Mouse (Mus musculus) limb, embryonic 14.5 days (tissue): ENCODE measurements at regions not wholly inside any gene's neighbourhood (a gene's known extent, or its start where the extent isn't known, plus 50 kb on each side); places are given as distances from the start of the nearest gene placed in this dataset.

ENCODE experiments used
- ATAC-seq: fragments of 200-750 bp; cut with Nextera tagmentation; 2 replicates; pipeline ENCODE4 v1.8.0; 2017; ENCODE audit warnings: low read depth, moderate number of reproducible peaks, moderate TSS enrichment; ENCODE audit not compliant: low FRiP score
- DNase-seq: peaks from one replicate; pipeline ENCODE4 v3.0.0-alpha.2; 2015; ENCODE audit warnings: low spot score
- H3K27ac ChIP-seq: fragments of 300-500 bp; sonication (generic); replicated peaks from 2 replicates; pipeline ENCODE4 v1.5.1; 2014; ENCODE audit warnings: low read depth, mild to moderate bottlenecking, low read length, moderate library complexity, mixed read lengths
- H3K27me3 ChIP-seq: fragments of 300-500 bp; sonication (generic); 2 replicates; pipeline ENCODE4 v1.6.1; 2014; ENCODE audit warnings: low read length, mixed read lengths; ENCODE audit not compliant: control insufficient read depth, insufficient read depth
- H3K36me3 ChIP-seq: fragments of 300-500 bp; sonication (generic); 2 replicates; pipeline ENCODE4 v1.6.1; 2014; ENCODE audit warnings: mild to moderate bottlenecking, low read length, moderate library complexity, mixed read lengths; ENCODE audit not compliant: control insufficient read depth, insufficient read depth
- H3K4me1 ChIP-seq: fragments of 300-500 bp; sonication (generic); 2 replicates; pipeline ENCODE4 v1.6.1; 2014; ENCODE audit warnings: antibody characterized with exemption, low read length, mixed read lengths; ENCODE audit not compliant: control insufficient read depth, insufficient read depth
- H3K4me2 ChIP-seq: fragments of 300-500 bp; sonication (generic); replicated peaks from 2 replicates; pipeline ENCODE4 v1.6.1; 2014; ENCODE audit warnings: low read depth, mild to moderate bottlenecking, low read length, moderate library complexity; ENCODE audit not compliant: severe bottlenecking
- H3K4me3 ChIP-seq: fragments of 300-500 bp; sonication (generic); replicated peaks from 2 replicates; pipeline ENCODE4 v1.5.1; 2014; ENCODE audit warnings: low read length
- H3K9ac ChIP-seq: fragments of 300-500 bp; sonication (generic); 2 replicates; pipeline ENCODE4 v1.6.1; 2014; ENCODE audit warnings: mild to moderate bottlenecking, low read depth, low read length, moderate library complexity; ENCODE audit not compliant: severe bottlenecking
- H3K9me3 ChIP-seq: fragments of 300-500 bp; sonication (generic); 2 replicates; pipeline ENCODE4 v1.6.1; 2016; ENCODE audit warnings: low read length; ENCODE audit not compliant: control insufficient read depth
- POLR2A ChIP-seq: fragments of 200-500 bp; IDR thresholded peaks from 2 replicates; pipeline ENCODE4 v1.8.0; 2012; ENCODE audit warnings: inconsistent platforms, mild to moderate bottlenecking, moderate library complexity, borderline replicate concordance; ENCODE audit not compliant: insufficient read depth, insufficient read length; ENCODE audit errors: extremely low read depth
- WGBS: fragments of 180-500 bp; shearing (Covaris S2); extraction: QIAGEN DNeasy Blood & Tissue Kit; methylation state at CpG from one replicate; pipeline ENCODE4 v1.1.7; 2014; 5-methylcytosine and 5-hydroxymethylcytosine counted together

GRCm38 (mm10) chr19:14664096-14664586 lies 66.3 kb upstream of the Tle4 start:
- no peak for ATAC-seq
- H3K27ac ChIP-seq = no peak overlapping the region
- H3K4me2 ChIP-seq = no peak overlapping the region
- DNase-seq = no peak
- H3K4me3 ChIP-seq = no peak overlapping the region
- no peaks in the 10 kb centered on the region for H3K4me1 ChIP-seq
- 60% methylated on average over 2 of the region's 2 CpGs for WGBS
- no peaks in the 10 kb centered on the region for H3K9me3 ChIP-seq
- no peaks in the 10 kb centered on the region for H3K36me3 ChIP-seq
- TF ChIP-seq POLR2A = no peak
- H3K27me3 ChIP-seq = no peaks in the 10 kb centered on the region
- H3K9ac ChIP-seq = no peak overlapping the region

GRCm38 (mm10) chr19:14663350-14663749 lies 65.5 kb upstream of the Tle4 start:
- no peaks in the 10 kb centered on the region for H3K27me3 ChIP-seq
- WGBS = 84% methylated on average over 4 of the region's 4 CpGs
- ATAC-seq = no peak

GRCm38 (mm10) chr19:14659725-14660124 lies 61.9 kb upstream of the Tle4 start:
- WGBS = 78% methylated on average over 4 of the region's 4 CpGs
- H3K4me2 ChIP-seq = no peak overlapping the region
- no peak for TF ChIP-seq POLR2A
- no peak overlapping the region for H3K27ac ChIP-seq
- H3K4me3 ChIP-seq = no peak overlapping the region
- no peak overlapping the region for H3K9ac ChIP-seq
- no peaks in the 10 kb centered on the region for H3K9me3 ChIP-seq
- no peak for DNase-seq
- no peaks in the 10 kb centered on the region for H3K4me1 ChIP-seq
- no peak for ATAC-seq
- H3K27me3 ChIP-seq = no peaks in the 10 kb centered on the region
- no peaks in the 10 kb centered on the region for H3K36me3 ChIP-seq

More at GRCm38 (mm10) chr19:14663350-14663749, 65.5 kb upstream of the Tle4 start:
- Histone ChIP-seq H3K9me3 (no peaks in the 10 kb centered on the region), H3K4me3 (no peak overlapping the region), H3K9ac (no peak overlapping the region), H3K4me2 (no peak overlapping the region), H3K27ac (no peak overlapping the region), H3K4me1 (no peaks in the 10 kb centered on the region), H3K36me3 (no peaks in the 10 kb centered on the region)
- DNase-seq = no peak
- no peak for TF ChIP-seq POLR2A

- H3K9me3 ChIP-seq = no peaks in the 10 kb centered on the region
- no peaks in the 10 kb centered on the region for H3K4me1 ChIP-seq
- H3K4me3 ChIP-seq = no peak overlapping the region
- TF ChIP-seq POLR2A = no peak
- H3K36me3 ChIP-seq = no peaks in the 10 kb centered on the region
- ATAC-seq = no peak
- no peak overlapping the region for H3K9ac ChIP-seq
- WGBS = 100% methylated on average over 2 of the region's 2 CpGs
- no peak overlapping the region for H3K4me2 ChIP-seq
- H3K27me3 ChIP-seq = no peaks in the 10 kb centered on the region
- no peak for DNase-seq
- H3K27ac ChIP-seq = no peak overlapping the region
These were observed 60.6 kb upstream of the Tle4 start for GRCm38 (mm10) chr19:14658479-14658878.

GRCm38 (mm10) chr19:14656022-14656388 lies 58.2 kb upstream of the Tle4 start:
- no peak overlapping the region for H3K4me2 ChIP-seq
- ATAC-seq (no peak), DNase-seq (no peak)
- H3K4me3 ChIP-seq = no peak overlapping the region
- no peaks in the 10 kb centered on the region for H3K9me3 ChIP-seq
- WGBS = 67% methylated on average over 2 of the region's 2 CpGs
- H3K4me1 ChIP-seq = no peaks in the 10 kb centered on the region
- H3K27ac ChIP-seq = no peak overlapping the region
- no peak overlapping the region for H3K9ac ChIP-seq
- no peaks in the 10 kb centered on the region for H3K27me3 ChIP-seq
- H3K36me3 ChIP-seq = no peaks in the 10 kb centered on the region
- TF ChIP-seq POLR2A = no peak
